Mouse (Mus musculus) limb, embryonic 11.5 days (tissue): ENCODE data around the gene Ccdc188. TPM values are rescaled to one million over a fixed set of nuclear protein-coding genes. Genes with fewer than 3 reads are reported as not detected.

Source experiments
- ATAC-seq: fragments of 200-750 bp; cut with Nextera tagmentation; 2 replicates; pipeline ENCODE4 v1.8.0; 2017; ENCODE audit warnings: low read depth; ENCODE audit not compliant: insufficient number of reproducible peaks, low FRiP score, low TSS enrichment
- DNase-seq: peaks from one replicate; pipeline ENCODE4 v3.0.0-alpha.2; 2015; ENCODE audit warnings: low spot score
- H3K27ac ChIP-seq: fragments of 300-500 bp; sonication (generic); replicated peaks from 2 replicates; pipeline ENCODE4 v1.5.1; 2014; ENCODE audit warnings: low read depth, mild to moderate bottlenecking, low read length
- H3K27me3 ChIP-seq: fragments of 300-500 bp; sonication (generic); 2 replicates; pipeline ENCODE4 v1.6.1; 2014; ENCODE audit warnings: mild to moderate bottlenecking, low read length, mixed read lengths; ENCODE audit not compliant: control insufficient read depth, insufficient read depth
- H3K36me3 ChIP-seq: fragments of 300-500 bp; sonication (generic); 2 replicates; pipeline ENCODE4 v1.6.1; 2014; ENCODE audit warnings: mild to moderate bottlenecking, low read length, moderate library complexity, mixed read lengths; ENCODE audit not compliant: control insufficient read depth, insufficient read depth
- H3K4me1 ChIP-seq: fragments of 300-500 bp; sonication (generic); 2 replicates; pipeline ENCODE4 v1.6.1; 2014; ENCODE audit warnings: low read length, mixed read lengths; ENCODE audit not compliant: control insufficient read depth, insufficient read depth
- H3K4me2 ChIP-seq: fragments of 300-500 bp; sonication (generic); 2 replicates; pipeline ENCODE4 v1.6.1; 2014; ENCODE audit warnings: low read depth, mild to moderate bottlenecking, moderate library complexity; ENCODE audit not compliant: severe bottlenecking
- H3K4me3 ChIP-seq: fragments of 300-500 bp; sonication (generic); 2 replicates; pipeline ENCODE4 v1.5.1; 2014; ENCODE audit warnings: low read depth, low read length
- H3K9ac ChIP-seq: fragments of 300-500 bp; sonication (generic); 2 replicates; pipeline ENCODE4 v1.6.1; 2014; ENCODE audit warnings: mild to moderate bottlenecking, low read length
- H3K9me3 ChIP-seq: fragments of 300-500 bp; sonication (generic); 2 replicates; pipeline ENCODE4 v1.6.1; 2016; ENCODE audit warnings: low read length; ENCODE audit not compliant: control insufficient read depth
- WGBS: fragments of 180-500 bp; shearing (Covaris S2); extraction: QIAGEN DNeasy Blood & Tissue Kit; methylation state at CpG from one replicate; pipeline ENCODE4 v1.1.7; 2014; 5-methylcytosine and 5-hydroxymethylcytosine counted together
- polyA plus RNA-seq: library from polyadenylated mRNA; unstranded; fragments of >200 nt; fragmentation: Nextera tagmentation; extraction: Ambion mirVana; gene quantifications from 2 replicates; pipeline ENCODE4 v1.2.1, GENCODE M21; 2014

The Ccdc188 gene
- polyA plus RNA-seq, 1 experiment from 2014 or later = not detected

DNA sequence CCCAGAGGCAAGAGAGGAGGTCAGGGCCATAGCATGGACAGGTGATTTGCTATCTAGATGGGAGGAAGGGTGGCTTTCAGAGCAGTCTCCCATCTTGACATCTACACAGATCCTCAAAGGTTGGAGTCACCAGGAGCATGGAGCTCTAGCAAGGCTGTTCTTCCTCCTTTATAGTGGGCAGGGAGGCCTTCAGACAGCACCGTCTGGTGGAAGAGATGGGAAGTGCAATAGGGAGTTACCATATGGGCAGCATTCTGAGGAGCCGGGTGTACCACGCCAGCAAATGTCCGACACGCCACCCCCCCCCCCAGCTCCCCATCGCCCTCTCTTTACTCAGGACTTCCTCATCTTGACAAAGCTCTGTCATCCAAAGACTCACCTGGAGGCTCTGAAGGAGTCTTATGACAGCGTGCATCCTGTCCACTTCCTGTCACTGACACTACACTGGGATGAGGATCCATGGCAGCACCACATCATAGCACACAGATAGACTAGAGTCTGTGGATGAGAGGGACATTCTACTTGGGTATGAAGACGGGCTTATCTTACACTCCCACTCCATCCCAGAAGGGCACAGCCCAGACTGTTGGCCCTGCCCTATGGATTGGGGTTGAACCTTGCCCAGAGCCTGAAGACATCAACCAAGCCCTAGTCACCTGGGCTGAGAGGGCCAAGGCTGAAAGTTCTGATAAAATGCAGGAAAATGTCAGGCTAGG, 6.8 kb upstream of the Ccdc188 start:
- Histone ChIP-seq H3K27ac (no peak overlapping the region), H3K9me3 (no peaks in the 10 kb centered on the region), H3K4me3 (no peak overlapping the region), H3K4me1 (peaks cover 12% of the 10 kb centered on the region), H3K9ac (no peak overlapping the region), H3K36me3 (no peaks in the 10 kb centered on the region), H3K4me2 (no peak overlapping the region), H3K27me3 (peaks cover 2% of the 10 kb centered on the region; the same call in 1 of the 2 replicates)
- ATAC-seq (no peak), DNase-seq (peak; percentile 85)
- WGBS = 25% methylated on average over 8 of the region's 8 CpGs

DNA sequence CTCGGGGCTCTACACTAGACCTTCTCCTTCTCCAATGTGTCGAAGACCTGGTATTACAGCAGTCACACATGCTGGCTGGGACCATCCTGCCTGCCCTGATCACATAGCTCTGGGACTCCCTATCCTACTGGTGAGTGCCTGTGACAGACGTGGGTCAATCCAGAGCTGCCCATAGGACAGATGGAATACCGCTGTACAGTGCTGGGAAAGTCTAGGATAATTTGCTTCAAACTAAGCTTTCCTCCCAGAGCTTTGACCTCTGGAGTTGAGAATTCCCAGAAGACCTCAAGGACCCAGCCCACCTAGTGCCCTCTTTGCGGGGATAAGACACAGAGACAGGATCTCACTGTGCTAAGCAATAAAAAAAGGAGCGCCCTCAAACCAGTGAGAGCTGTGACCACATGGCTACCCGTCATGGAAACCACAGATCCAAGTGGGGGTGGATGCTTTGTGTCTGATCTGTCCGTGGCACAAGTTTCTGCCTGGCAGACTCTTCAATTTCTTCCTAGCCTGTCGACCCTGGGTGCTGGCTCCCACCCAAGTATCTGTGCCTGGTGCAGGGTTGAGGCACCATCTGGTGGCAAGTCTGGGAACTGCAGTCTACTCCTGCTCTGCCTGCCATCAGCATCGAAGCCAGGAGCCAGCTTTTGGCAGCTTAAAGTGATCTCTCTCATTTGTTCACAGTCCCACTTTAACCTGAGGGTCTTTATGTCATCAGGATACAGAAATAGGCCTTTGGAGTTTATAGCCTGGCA, 6.1 kb upstream of the Ccdc188 start:
- Histone ChIP-seq H3K9ac (no peak overlapping the region), H3K27me3 (peaks cover 2% of the 10 kb centered on the region; the same call in 1 of the 2 replicates), H3K4me1 (peaks cover 12% of the 10 kb centered on the region), H3K4me3 (no peak overlapping the region), H3K27ac (no peak overlapping the region), H3K36me3 (no peaks in the 10 kb centered on the region), H3K9me3 (no peaks in the 10 kb centered on the region), H3K4me2 (no peak overlapping the region)
- WGBS = 46% methylated on average over 10 of the region's 10 CpGs
- DNase-seq (peak; percentile 96), ATAC-seq (peak; percentile 19; the same call in 1 of the 2 replicates)

DNA sequence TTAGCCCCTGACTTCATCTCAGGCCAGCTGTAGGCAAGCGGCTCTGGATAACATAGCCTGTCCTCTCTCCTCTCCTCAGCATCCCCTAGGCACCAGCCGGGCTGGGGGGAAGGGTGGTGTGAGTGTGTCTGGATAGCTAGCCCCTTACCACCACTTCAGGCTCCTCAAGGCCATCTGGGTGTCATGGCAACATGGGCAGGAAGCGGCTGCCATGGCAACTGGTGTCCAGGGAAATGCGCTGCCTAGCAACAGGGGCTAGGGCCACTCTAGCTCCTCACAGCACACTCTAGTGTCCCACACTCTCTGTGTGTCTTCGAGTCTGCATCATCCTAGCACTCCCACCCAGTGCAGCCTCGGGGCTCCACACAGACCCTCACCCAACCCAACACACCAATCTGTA, 4.0 kb upstream of the Ccdc188 start:
- no peak overlapping the region for H3K9ac ChIP-seq
- H3K27ac ChIP-seq = no peak overlapping the region

DNA sequence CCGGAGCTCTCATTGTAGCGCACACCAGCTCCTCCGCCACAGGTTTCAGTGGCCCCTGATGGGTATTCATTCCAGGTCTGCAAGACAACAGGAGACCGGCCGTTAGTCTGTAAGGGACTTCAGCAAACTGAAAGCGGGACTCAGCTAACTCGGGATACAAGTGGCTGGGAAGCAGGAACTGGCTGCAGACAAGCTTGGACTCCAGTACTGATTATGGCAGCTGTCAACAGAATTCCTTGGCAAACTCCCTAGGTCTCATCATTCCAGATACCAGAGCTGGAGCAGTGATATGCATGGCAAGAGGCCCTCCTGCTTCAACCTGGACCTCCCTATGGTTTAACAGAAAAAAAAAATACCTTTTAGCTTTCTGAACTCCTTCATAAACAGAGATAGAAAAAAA, 2.8 kb upstream of the Ccdc188 start:
- Histone ChIP-seq H3K4me3 (no peak overlapping the region), H3K27me3 (peaks cover under 1% of the 10 kb centered on the region; the same call in 1 of the 2 replicates), H3K4me2 (no peak overlapping the region), H3K9ac (no peak overlapping the region), H3K4me1 (peaks cover 16% of the 10 kb centered on the region), H3K27ac (no peak overlapping the region), H3K36me3 (no peaks in the 10 kb centered on the region), H3K9me3 (no peaks in the 10 kb centered on the region)
- WGBS = 87% methylated on average over 7 of the region's 7 CpGs
- DNase-seq = no peak
- ATAC-seq = no peak

More for the DNA sequence above, 4.0 kb upstream of the Ccdc188 start:
- 52% methylated on average over 6 of the region's 6 CpGs for WGBS
- Histone ChIP-seq H3K4me1 (peaks cover 12% of the 10 kb centered on the region), H3K4me3 (no peak overlapping the region), H3K4me2 (no peak overlapping the region), H3K27me3 (peaks cover 2% of the 10 kb centered on the region; the same call in 1 of the 2 replicates), H3K36me3 (no peaks in the 10 kb centered on the region), H3K9me3 (no peaks in the 10 kb centered on the region)
- DNase-seq (peak; percentile 84), ATAC-seq (peak; percentile 71)

DNA sequence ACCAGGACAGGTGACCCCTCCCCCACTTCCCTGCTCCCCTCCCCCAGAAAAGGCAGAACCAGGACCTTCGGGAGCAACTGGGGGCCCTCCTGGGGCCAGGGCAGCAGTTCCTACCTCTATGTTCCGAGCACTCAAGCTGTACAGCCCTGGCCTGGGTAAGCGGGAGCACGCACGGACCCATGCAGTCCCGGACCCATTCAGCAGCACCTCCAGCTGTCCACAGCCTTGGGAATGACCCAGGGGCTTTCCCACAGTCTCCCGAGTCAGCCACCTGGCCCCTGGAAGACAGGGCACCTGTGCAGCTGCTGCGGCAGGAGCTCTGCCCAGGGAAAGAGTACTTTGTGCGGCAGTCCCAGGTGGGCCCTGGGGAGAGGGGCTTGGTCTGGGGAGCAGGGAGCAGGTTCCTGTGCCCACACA, 909 bp downstream of the Ccdc188 start:
- H3K27ac ChIP-seq = no peak overlapping the region
- no peak overlapping the region for H3K4me2 ChIP-seq
- ATAC-seq = no peak
- no peaks in the 10 kb centered on the region for H3K27me3 ChIP-seq
- H3K9ac ChIP-seq = no peak overlapping the region
- no peak for DNase-seq
- peaks cover 5% of the 10 kb centered on the region for H3K36me3 ChIP-seq
- H3K4me3 ChIP-seq = no peak overlapping the region
- 70% methylated on average over 9 of the region's 9 CpGs for WGBS
- no peaks in the 10 kb centered on the region for H3K9me3 ChIP-seq
- peaks cover 15% of the 10 kb centered on the region for H3K4me1 ChIP-seq

DNA sequence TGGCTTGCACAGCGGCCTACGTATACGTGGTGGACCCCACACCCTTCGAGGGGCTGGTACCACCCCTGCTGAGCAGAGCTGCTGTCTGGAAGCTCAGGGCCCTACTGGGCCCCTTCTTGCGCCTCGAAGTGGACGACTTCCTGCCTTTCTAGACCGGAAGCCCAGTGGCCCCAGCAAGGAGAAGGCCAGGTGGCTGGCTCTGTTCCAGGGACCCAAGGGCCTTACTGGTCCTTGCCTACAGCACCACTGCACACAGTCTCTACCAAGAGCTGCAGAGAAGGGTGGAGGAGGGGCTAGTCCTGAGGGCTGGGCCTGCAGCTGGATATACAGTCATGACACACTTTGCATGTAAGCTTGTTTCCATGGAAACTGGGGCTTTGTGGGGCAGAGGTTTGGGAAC, 2.3 kb downstream of the Ccdc188 start:
- Histone ChIP-seq H3K36me3 (peaks cover 14% of the 10 kb centered on the region), H3K4me3 (no peak overlapping the region), H3K4me1 (peaks cover 9% of the 10 kb centered on the region), H3K9me3 (no peaks in the 10 kb centered on the region), H3K27me3 (no peaks in the 10 kb centered on the region), H3K9ac (peak overlapping the region; percentile 30; the same call in 1 of the 2 replicates), H3K27ac (peak overlapping the region; percentile 62; the same call in 1 of the 2 replicates), H3K4me2 (no peak overlapping the region)
- peak; percentile 75 for ATAC-seq
- DNase-seq = no peak
- 59% methylated on average over 8 of the region's 8 CpGs for whole genome bisulfite sequencing

DNA sequence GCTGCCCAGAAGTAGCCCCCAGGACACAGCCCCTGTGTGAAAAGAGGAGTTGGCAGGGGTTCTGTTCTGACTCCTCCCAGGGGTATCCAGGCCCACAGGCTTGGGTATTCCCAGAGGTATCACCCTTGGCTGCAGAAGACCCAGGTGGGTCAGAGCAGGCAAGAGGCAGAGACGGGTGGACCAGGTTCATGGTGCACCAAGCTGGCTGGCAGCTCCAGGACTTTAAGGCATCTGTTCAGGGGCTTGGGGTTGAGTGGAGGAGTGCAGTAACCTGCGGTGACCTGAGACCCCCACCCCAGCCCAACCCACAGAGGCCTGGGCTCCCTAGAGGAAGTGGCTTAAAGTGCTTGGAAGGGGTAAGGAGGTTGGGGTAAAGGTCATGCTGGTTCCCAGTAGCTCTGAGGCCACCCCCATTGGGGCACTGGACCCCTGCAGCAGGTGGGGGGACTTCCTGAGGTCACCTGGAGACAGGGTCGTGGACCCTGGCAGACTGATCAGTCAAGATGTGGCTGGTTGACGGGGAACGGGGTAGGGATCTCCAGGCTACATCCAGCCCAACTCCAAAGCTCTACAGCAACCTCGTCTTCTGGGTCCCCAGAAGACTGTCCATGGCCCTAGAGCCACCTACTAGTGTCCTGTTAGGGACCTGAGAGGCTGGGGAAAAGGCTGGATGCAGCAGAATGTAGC, 3.3 kb downstream of the Ccdc188 start:
- H3K27me3 ChIP-seq = no peaks in the 10 kb centered on the region
- H3K4me1 ChIP-seq = peaks cover 9% of the 10 kb centered on the region
- H3K4me3 ChIP-seq = no peak overlapping the region
- H3K9ac ChIP-seq = no peak overlapping the region
- ATAC-seq (no peak), DNase-seq (no peak)
- no peak overlapping the region for H3K4me2 ChIP-seq
- WGBS = 83% methylated on average over 6 of the region's 6 CpGs
- H3K27ac ChIP-seq = no peak overlapping the region
- H3K36me3 ChIP-seq = peaks cover 16% of the 10 kb centered on the region
- no peaks in the 10 kb centered on the region for H3K9me3 ChIP-seq

DNA sequence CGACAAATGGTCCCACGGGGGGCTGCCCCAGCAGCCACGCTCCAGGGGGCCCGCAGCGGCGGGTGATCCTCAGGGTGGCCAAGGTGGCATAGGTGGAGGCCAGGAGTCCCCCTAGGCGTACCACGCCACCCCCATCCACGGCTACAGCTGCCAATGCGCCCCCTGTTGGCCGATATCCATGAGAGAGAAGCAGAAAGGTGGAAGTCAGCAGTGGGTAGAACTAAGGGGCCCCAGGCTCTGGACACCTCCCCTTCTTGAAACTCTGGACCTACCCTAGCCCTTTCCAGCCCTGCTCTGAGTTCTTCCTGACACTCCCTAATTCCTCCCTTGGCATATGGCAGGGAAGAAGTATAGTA, 3.8 kb downstream of the Ccdc188 start:
- Histone ChIP-seq H3K27ac (no peak overlapping the region), H3K27me3 (no peaks in the 10 kb centered on the region), H3K4me3 (no peak overlapping the region), H3K36me3 (peaks cover 18% of the 10 kb centered on the region), H3K4me2 (no peak overlapping the region), H3K9me3 (no peaks in the 10 kb centered on the region), H3K4me1 (peaks cover 9% of the 10 kb centered on the region), H3K9ac (no peak overlapping the region)
- DNase-seq (no peak), ATAC-seq (no peak)
- 77% methylated on average over 9 of the region's 11 CpGs for WGBS
